Mouse (Mus musculus) G1E-ER4 (cell line): ENCODE results near the gene Slc25a45. TPM values are rescaled to one million over a fixed set of nuclear protein-coding genes. Genes with fewer than 3 reads are reported as not detected.

Experiments used
- GATA1 ChIP-seq: IDR thresholded peaks from one replicate; pipeline ENCODE4 v1.8.0; 2012; ENCODE audit warnings: low read length, inconsistent platforms
- polyA plus RNA-seq: library from polyadenylated mRNA; stranded (reverse); fragments of >175 nt; gene quantifications from 2 replicates; pipeline ENCODE4 v1.2.3, GENCODE M21; 2012

Slc25a45 gene
- polyA plus RNA-seq, 1 experiment = 0.15 TPM

GRCm38 (mm10) chr19:5892735-5893134, 15.1 kb downstream of the Slc25a45 start:
- TF ChIP-seq GATA1 = no peak

GRCm38 (mm10) chr19:5893282-5894001, 15.8 kb downstream of the Slc25a45 start:
- TF ChIP-seq GATA1 = no peak

GRCm38 (mm10) chr19:5894002-5894678, 16.5 kb downstream of the Slc25a45 start, which contains the start of gene Tigd3:
TSS of gene Tigd3 (minus strand) at chr19:5894149.
- no peak for TF ChIP-seq GATA1

GRCm38 (mm10) chr19:5907275-5907674, 29.7 kb downstream of the Slc25a45 start:
- TF ChIP-seq GATA1 = no peak

- no peak for TF ChIP-seq GATA1
Observed at GRCm38 (mm10) chr19:5910221-5910620, 32.6 kb downstream of the Slc25a45 start.

DNA sequence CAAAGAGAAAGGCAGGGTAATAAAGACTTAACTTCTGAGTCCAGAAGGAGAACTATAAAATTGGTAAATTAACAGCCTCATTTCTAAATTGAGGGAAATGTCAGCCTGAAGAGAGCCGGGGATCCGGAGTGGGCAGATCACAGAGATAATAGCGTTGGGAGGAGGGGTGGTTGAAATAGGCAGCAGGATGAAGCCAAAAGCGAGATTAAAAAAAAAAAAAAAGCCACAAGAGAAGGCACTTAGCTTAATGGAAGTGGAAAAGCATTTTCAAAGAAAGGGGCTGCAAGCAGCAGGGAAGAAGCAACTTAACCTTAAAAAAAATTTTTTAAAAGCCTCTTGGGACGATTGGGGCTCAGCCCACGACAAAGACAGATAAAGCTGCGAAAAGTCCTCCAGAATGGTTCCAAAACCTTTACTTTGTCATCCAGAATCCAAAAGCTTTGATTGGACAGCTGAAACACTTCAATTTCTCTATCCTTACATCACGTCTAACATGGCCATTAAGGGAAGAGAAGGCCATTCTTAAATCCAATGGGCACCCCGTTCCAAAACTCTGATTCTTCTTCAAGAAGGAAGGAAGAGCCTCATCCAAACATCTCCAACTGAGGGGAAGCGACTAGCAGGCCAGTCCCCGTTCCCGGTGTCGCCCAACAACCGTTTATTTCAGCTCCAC, 34.0 kb downstream of the Slc25a45 start:
- no peak for TF ChIP-seq GATA1

DNA sequence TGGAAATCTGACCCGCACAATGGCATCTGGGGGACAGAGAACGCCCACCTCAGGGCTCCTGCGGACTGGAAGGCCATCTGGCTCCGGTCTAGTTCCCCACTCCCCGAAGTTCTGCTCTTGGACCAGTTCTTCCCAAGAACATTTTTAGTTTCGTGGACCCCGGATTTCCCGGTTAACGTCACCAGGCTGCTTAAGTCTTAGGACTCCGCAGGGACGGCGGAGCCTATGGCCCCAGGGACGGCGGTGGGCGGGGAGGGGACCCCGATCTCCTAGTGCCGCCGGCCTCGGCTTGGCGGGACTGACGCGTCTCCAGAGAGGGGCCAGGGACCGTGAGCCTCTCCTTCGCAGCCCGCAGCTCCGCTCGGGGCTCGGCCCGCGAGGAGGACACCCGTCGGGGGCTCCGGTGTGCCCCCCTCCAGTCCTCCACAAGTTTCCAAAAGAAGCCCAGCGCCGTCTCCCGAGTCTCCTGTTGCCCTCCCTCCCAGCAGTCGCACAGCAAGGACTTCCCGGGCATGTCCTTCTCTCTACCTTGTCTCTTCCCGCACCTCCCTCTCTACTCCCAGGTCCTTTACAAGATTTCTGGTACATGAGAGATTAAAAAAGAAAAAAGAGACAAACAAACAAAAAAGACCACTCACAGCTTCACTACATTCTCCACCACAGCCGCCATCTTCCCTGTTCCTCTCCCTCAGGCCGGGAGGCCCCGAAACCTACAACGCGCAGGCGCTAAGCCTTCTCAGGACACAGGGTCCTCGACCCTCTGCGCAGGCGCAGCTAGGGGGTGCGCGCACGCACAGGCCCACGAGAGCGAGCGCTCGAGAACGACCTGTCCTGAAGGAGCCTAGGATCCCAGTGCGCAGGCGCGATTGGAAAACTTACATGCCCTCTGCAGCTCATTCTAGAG, 34.7 kb downstream of the Slc25a45 start:
- TF ChIP-seq GATA1 = no peak

DNA sequence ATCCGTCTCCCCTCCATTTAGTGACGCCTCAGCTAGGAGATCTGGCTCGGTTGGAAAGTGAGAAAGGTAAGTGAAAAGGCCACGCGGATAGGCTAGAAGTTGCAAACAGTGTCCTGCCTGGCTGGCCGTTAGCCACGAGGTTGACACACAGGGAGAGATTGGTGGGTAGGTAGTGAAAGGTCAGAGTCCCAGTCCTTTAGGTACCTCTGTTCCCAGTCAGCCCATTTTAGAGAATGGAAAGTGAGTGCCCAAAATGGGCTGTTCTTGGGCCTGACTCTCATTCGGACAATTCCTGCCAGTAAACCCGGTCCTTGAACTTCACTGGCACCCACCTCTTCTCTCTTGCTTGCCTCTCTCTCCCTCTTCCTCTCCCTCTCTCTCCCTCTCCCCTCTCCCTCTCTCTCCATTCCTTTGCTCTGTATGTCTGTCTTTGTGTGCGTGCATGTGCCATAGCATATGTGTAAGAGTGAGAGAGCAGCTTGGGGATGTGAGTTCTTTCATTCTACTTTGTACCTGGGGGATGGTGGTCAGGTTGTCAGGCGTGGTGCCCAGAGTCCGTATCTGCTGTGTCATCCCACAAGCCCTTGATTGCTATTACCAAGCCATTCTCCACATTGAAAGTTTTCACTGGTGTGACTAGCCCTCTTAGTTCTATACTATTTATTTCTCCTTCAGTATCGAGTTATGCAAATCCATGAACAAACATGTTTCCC, 35.6 kb downstream of the Slc25a45 start, which contains the start of gene Dpf2:
Gene Dpf2 (minus strand): TSS at position 4 of the 713 bp plus-strand sequence.
- no peak for TF ChIP-seq GATA1

DNA sequence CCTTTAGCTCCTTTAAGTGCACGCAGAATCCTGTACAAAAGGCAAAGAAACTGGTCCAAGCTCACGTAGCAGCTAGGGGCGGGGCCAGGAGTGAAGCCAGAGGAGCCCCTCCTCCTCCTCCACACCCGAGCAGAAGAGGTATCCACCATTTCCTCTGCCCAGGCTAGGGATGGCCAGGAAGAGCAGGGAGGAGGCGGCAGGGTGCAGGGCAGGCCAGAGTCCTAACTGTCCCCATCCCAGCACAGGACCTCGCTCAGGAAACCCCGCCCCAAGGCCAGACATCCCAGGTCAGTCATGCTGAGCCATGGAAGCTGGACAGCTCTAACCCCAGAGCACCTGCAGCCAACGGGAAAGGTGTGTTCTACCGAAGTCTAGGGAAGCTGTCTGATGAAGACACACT, 44.1 kb downstream of the Slc25a45 start:
- TF ChIP-seq GATA1 = no peak

- TF ChIP-seq GATA1 = peak; percentile 74
Observed at GRCm38 (mm10) chr19:5922119-5922942, 44.7 kb downstream of the Slc25a45 start.

DNA sequence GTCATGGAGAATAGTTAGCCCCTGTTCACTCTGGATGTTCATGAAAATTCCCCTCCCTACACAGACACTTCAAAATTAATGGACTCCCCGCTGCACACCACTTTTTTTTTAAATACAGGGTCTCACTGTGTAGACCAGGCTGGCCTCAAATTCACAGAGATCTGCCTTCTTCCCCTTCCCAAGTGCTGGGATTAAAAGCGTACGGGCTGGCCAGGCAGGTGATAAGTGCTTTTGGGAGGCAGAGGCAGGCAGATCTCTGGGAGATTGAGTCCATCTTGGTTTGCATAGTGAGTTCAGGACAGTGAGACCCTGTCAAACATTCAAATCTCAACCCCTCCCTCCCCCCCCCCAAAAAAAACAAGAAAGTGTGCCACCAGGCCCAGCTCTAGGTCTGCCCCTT, 45.4 kb downstream of the Slc25a45 start:
- TF ChIP-seq GATA1 = no peak

GRCm38 (mm10) chr19:5923990-5924712, 46.5 kb downstream of the Slc25a45 start:
- TF ChIP-seq GATA1 = no peak

GRCm38 (mm10) chr19:5924713-5925093, 47.1 kb downstream of the Slc25a45 start, which contains the start of gene Cdc42ep2:
TSS of gene Cdc42ep2 (minus strand) at chr19:5924816.
- TF ChIP-seq GATA1 = no peak
